Mouse (Mus musculus) testis, adult 2 months (tissue): ENCODE measurements at regions not wholly inside any gene's neighbourhood (a gene's known extent, or its start where the extent isn't known, plus 50 kb on each side); places are given as distances from the start of the nearest gene placed in this dataset.

ENCODE experiments used
- CTCF ChIP-seq: fragments of 200-500 bp; IDR thresholded peaks from 2 replicates; pipeline ENCODE4 v1.5.1; 2012; ENCODE audit warnings: low read depth, mild to moderate bottlenecking, inconsistent platforms, low read length, moderate library complexity; ENCODE audit not compliant: control insufficient read depth, insufficient read depth, insufficient replicate concordance
- POLR2A ChIP-seq: fragments of 200-500 bp; IDR thresholded peaks from 2 replicates; pipeline ENCODE4 v1.6.1; 2012; ENCODE audit warnings: low read depth, mild to moderate bottlenecking, inconsistent platforms, low read length, moderate library complexity; ENCODE audit not compliant: control insufficient read depth

GRCm38 (mm10) chr4:99491536-99492514 lies 164.3 kb upstream of the Foxd3 start:
- TF ChIP-seq CTCF (no peak), POLR2A (no peak)
